Mouse (Mus musculus): ENCODE data around the gene Zmiz1. TPM values are rescaled to one million over a fixed set of nuclear protein-coding genes. Genes with fewer than 3 reads are reported as not detected.

Zmiz1 gene
- 1.0 TPM for polyA plus RNA-seq (2014; fragmentation: Illumina TruSeq; extraction: RNeasy Lipid Tissue Mini Kit (QIAGEN cat#74804); ENCODE audit: low read depth, low replicate concordance)

GRCm38 (mm10) chr14:25459016-25459393, at the start of gene Zmiz1:
Gene Zmiz1, plus strand, starts transcription at chr14:25459185.

GRCm38 (mm10) chr14:25693888-25694568, 235.0 kb downstream of the Zmiz1 start, which contains the start of gene Ppif:
Gene Ppif, plus strand, starts transcription at chr14:25694154.

Other genes with a start within 250 kb of the Zmiz1 start
- 2.2 TPM for gene Ppif, start 235.0 kb downstream of the Zmiz1 start, polyA plus RNA-seq (2014; fragmentation: Illumina TruSeq; extraction: RNeasy Lipid Tissue Mini Kit (QIAGEN cat#74804); ENCODE audit: low read depth, low replicate concordance)